Mouse (Mus musculus) limb, embryonic 10.5 days (tissue): Measurements from ENCODE around the gene Hs3st2. TPM values are rescaled to one million over a fixed set of nuclear protein-coding genes. Genes with fewer than 3 reads are reported as not detected.
A peak's percentile ranks its signal among the peaks of the same experiment; 100 is the strongest.

Source experiments
- DNase-seq: peaks from one replicate; pipeline ENCODE4 v3.0.0-alpha.2; 2017; ENCODE audit warnings: low spot score
- H3K27ac ChIP-seq: fragments of 300-500 bp; sonication (generic); 2 replicates; pipeline ENCODE4 v1.5.1; 2016; ENCODE audit warnings: mild to moderate bottlenecking
- H3K27me3 ChIP-seq: fragments of 300-500 bp; sonication (generic); 2 replicates; pipeline ENCODE4 v1.6.1; 2016; ENCODE audit warnings: low read depth, mild to moderate bottlenecking; ENCODE audit not compliant: poor library complexity, severe bottlenecking
- H3K36me3 ChIP-seq: fragments of 300-500 bp; sonication (generic); 2 replicates; pipeline ENCODE4 v1.6.1; 2016; ENCODE audit warnings: mild to moderate bottlenecking, moderate library complexity
- H3K4me1 ChIP-seq: fragments of 300-500 bp; sonication (generic); 2 replicates; pipeline ENCODE4 v1.6.1; 2016
- H3K4me3 ChIP-seq: fragments of 300-500 bp; sonication (generic); 2 replicates; pipeline ENCODE4 v1.5.1; 2016; ENCODE audit warnings: mild to moderate bottlenecking, moderate library complexity
- H3K9me3 ChIP-seq: fragments of 300-500 bp; sonication (generic); replicated peaks from 2 replicates; pipeline ENCODE4 v1.6.1; 2016; ENCODE audit warnings: mild to moderate bottlenecking
- WGBS: fragments of 180-500 bp; shearing (Covaris S2); methylation state at CpG from one replicate; pipeline ENCODE4 v1.1.7; 2016; 5-methylcytosine and 5-hydroxymethylcytosine counted together
- polyA plus RNA-seq: library from polyadenylated mRNA; unstranded; fragments of >200 nt; fragmentation: Nextera tagmentation; extraction: Ambion mirVana; gene quantifications from 2 replicates; pipeline ENCODE4 v1.2.1, GENCODE M21; 2016

The Hs3st2 gene
- polyA plus RNA-seq, 1 experiment from 2014 or later, result not detected

GRCm38 (mm10) chr7:121533639-121534038 lies 142.0 kb downstream of the Hs3st2 start:
- Histone ChIP-seq H3K4me3 (no peak overlapping the region), H3K36me3 (no peaks in the 10 kb centered on the region), H3K27ac (no peak overlapping the region), H3K4me1 (peaks cover 6% of the 10 kb centered on the region), H3K9me3 (no peaks in the 10 kb centered on the region), H3K27me3 (no peaks in the 10 kb centered on the region)
- no peak for DNase-seq
- WGBS, result 92% methylated on average over 6 of the region's 6 CpGs

- DNase-seq, result no peak
- no peaks in the 10 kb centered on the region for H3K27me3 ChIP-seq
- H3K4me1 ChIP-seq, result peaks cover 9% of the 10 kb centered on the region
- no peaks in the 10 kb centered on the region for H3K9me3 ChIP-seq
- 85% methylated on average over 7 of the region's 7 CpGs for WGBS
- no peak overlapping the region for H3K4me3 ChIP-seq
- H3K27ac ChIP-seq, result no peak overlapping the region
- H3K36me3 ChIP-seq, result no peaks in the 10 kb centered on the region
Observed at GRCm38 (mm10) chr7:121534386-121534785, 142.7 kb downstream of the Hs3st2 start.

DNA sequence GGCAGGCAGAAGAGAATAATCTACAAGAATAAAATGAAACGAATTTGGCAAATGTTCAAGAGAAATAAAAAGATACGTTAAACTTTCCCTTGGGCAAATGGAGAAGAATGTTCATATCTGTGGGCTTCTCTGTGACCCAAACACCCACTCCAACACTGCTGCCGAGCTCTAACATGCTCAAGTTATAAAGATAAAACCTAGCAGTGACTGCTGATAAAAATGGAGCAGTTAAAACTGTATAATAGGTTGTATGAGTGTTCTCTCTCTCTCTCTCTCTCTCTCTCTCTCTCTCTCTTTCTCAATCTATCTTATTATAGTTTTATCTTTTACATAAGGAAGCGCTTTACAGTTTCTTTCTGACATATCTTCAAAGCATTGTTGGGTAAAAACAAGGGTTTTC lies 144.3 kb downstream of the Hs3st2 start:
- Histone ChIP-seq H3K36me3 (no peaks in the 10 kb centered on the region), H3K4me3 (no peak overlapping the region), H3K27ac (no peak overlapping the region), H3K27me3 (no peaks in the 10 kb centered on the region), H3K4me1 (peaks cover 25% of the 10 kb centered on the region), H3K9me3 (no peaks in the 10 kb centered on the region)
- no peak for DNase-seq
- 80% methylated on average over 4 of the region's 4 CpGs for WGBS

DNA sequence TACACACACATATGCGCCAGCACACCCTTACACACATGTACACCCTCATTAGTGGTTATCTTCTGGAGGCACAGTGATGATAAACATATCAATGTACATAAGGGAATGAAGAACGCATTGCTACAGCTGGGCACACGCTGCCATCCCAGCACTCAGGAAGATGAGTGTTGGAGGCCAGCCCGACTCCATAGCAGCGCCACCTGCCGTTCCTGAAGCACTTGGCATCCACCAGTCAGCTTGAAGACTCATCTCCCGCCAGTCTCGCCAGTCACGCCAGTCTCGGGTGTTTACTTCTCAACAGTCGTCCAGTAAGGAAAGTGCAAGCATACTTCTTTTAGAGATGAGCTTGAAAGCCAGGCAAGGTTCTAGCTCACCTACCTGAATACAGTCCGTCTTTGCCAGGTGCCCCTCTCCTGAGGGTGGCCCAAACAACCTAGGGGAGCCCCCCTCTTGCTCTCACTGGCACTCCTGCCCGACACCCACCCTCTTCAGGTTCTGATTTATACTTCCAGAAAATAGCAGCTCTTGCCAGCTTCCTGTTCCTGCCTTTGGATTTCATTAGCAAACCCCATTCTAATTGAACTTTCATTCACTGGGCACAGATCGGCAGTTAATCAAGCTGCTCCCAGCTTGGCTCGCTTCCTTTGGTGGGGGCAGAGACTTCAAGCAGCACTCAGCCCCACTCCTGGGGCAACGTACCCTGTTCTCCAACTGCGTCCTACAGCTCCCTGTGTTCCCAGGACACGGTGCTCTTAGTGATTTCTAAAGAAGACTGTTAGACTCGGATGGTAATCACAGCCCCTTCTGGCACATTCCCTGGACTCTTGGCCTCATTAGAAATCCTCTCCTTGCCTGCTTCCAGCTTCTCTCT lies 148.0 kb downstream of the Hs3st2 start:
- no peaks in the 10 kb centered on the region for H3K36me3 ChIP-seq
- WGBS, result 44% methylated on average over 19 of the region's 19 CpGs
- DNase-seq, result peak; percentile 38
- peak overlapping the region; percentile 50; the same call in 1 of the 2 replicates for H3K27ac ChIP-seq
- no peaks in the 10 kb centered on the region for H3K9me3 ChIP-seq
- H3K27me3 ChIP-seq, result no peaks in the 10 kb centered on the region
- peak overlapping the region; percentile 19; the same call in 1 of the 2 replicates for H3K4me3 ChIP-seq
- H3K4me1 ChIP-seq, result peaks cover 19% of the 10 kb centered on the region

DNA sequence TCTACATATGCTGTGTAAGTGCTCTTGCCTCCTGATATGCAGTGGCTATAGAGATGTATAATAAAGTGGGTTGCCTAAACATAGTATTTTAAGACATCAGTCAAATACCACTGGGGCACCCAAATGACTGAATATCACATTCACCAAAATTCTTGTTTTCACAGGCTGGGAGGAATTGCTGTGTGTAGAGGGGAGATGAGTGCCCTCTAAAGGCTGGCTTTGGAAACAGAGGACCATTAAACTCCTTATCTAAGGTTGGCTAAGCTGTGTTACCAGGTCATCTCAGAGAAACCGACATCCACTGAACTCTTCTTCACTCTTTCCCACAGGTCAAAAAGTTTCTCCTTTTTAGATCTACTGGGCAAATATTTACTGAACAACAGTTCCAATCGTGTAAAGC lies 150.8 kb downstream of the Hs3st2 start:
- Histone ChIP-seq H3K36me3 (no peaks in the 10 kb centered on the region), H3K27me3 (no peaks in the 10 kb centered on the region), H3K9me3 (no peaks in the 10 kb centered on the region), H3K4me1 (peaks cover 19% of the 10 kb centered on the region), H3K4me3 (no peak overlapping the region), H3K27ac (no peak overlapping the region)
- 69% methylated on average over 2 of the region's 2 CpGs for WGBS
- DNase-seq, result no peak

- DNase-seq, result peak; percentile 62
- Histone ChIP-seq H3K36me3 (no peaks in the 10 kb centered on the region), H3K4me3 (no peak overlapping the region), H3K27ac (peak overlapping the region; percentile 46), H3K27me3 (no peaks in the 10 kb centered on the region), H3K9me3 (no peaks in the 10 kb centered on the region), H3K4me1 (peaks cover 37% of the 10 kb centered on the region)
- 39% methylated on average over 18 of the region's 18 CpGs for WGBS
Observed at GRCm38 (mm10) chr7:121549329-121550022, 157.8 kb downstream of the Hs3st2 start.
